Mouse (Mus musculus) neural tube, embryonic 13.5 days (tissue): ENCODE data around the gene Tecpr1. TPM values are rescaled to one million over a fixed set of nuclear protein-coding genes. Genes with fewer than 3 reads are reported as not detected.
A peak's percentile ranks its signal among the peaks of the same experiment; 100 is the strongest.

Source experiments
- ATAC-seq: fragments of 200-750 bp; cut with Nextera tagmentation; 2 replicates; pipeline ENCODE4 v1.8.0; 2017; ENCODE audit warnings: low read depth, mild to moderate bottlenecking, moderate TSS enrichment, moderate library complexity
- H3K27ac ChIP-seq: fragments of 300-500 bp; sonication (generic); replicated peaks from 2 replicates; pipeline ENCODE4 v1.5.1; 2015; ENCODE audit warnings: moderate library complexity, mild to moderate bottlenecking, inconsistent platforms
- H3K27me3 ChIP-seq: fragments of 300-500 bp; sonication (generic); 2 replicates; pipeline ENCODE4 v1.6.1; 2015; ENCODE audit warnings: mild to moderate bottlenecking, inconsistent platforms
- H3K36me3 ChIP-seq: fragments of 300-500 bp; sonication (generic); 2 replicates; pipeline ENCODE4 v1.6.1; 2015; ENCODE audit warnings: mild to moderate bottlenecking, inconsistent platforms
- H3K4me1 ChIP-seq: fragments of 300-500 bp; sonication (generic); replicated peaks from 2 replicates; pipeline ENCODE4 v1.6.1; 2015; ENCODE audit warnings: inconsistent platforms
- H3K4me2 ChIP-seq: fragments of 300-500 bp; sonication (generic); 2 replicates; pipeline ENCODE4 v1.6.1; 2015; ENCODE audit warnings: inconsistent platforms, mild to moderate bottlenecking, moderate library complexity
- H3K4me3 ChIP-seq: fragments of 300-500 bp; sonication (generic); 2 replicates; pipeline ENCODE4 v1.5.1; 2015; ENCODE audit warnings: mild to moderate bottlenecking, inconsistent platforms
- H3K9ac ChIP-seq: fragments of 300-500 bp; sonication (generic); 2 replicates; pipeline ENCODE4 v1.6.1; 2015; ENCODE audit warnings: moderate library complexity, mild to moderate bottlenecking, inconsistent platforms
- H3K9me3 ChIP-seq: fragments of 300-500 bp; sonication (generic); 2 replicates; pipeline ENCODE4 v1.6.1; 2016; ENCODE audit warnings: inconsistent platforms
- WGBS: fragments of 180-500 bp; shearing (Covaris S2); methylation state at CpG from one replicate; pipeline ENCODE4 v1.1.7; 2015; 5-methylcytosine and 5-hydroxymethylcytosine counted together
- polyA plus RNA-seq: library from polyadenylated mRNA; unstranded; fragments of >200 nt; fragmentation: Nextera tagmentation; extraction: Ambion mirVana; gene quantifications from 2 replicates; pipeline ENCODE4 v1.2.1, GENCODE M21; 2015

Tecpr1 gene
- polyA plus RNA-seq, 1 experiment from 2014 or later = 41.5 TPM

DNA sequence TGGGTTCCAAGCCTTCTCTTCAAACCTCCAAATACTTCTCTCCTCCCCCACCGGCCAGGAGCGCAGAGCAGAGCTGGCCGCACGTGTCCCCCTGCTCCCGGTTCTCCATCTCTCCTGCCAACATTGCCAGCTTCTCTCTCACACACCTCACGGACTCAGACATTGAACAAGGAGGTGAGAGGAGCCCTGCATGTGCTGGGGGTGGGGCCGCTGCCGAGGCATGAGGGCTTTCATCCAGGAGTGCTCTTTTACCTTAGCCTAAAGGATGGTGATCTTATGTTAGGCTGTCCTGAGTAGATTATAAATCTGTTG is 40.2 kb downstream of the Tecpr1 start:
- Histone ChIP-seq H3K9me3 (no peaks in the 10 kb centered on the region), H3K4me3 (no peak overlapping the region), H3K4me2 (no peak overlapping the region), H3K27me3 (no peaks in the 10 kb centered on the region), H3K27ac (no peak overlapping the region), H3K9ac (no peak overlapping the region), H3K36me3 (peaks cover 40% of the 10 kb centered on the region), H3K4me1 (peaks cover 9% of the 10 kb centered on the region; the same call in 1 of the 2 replicates)
- WGBS = 93% methylated on average over 8 of the region's 8 CpGs
- ATAC-seq = no peak

DNA sequence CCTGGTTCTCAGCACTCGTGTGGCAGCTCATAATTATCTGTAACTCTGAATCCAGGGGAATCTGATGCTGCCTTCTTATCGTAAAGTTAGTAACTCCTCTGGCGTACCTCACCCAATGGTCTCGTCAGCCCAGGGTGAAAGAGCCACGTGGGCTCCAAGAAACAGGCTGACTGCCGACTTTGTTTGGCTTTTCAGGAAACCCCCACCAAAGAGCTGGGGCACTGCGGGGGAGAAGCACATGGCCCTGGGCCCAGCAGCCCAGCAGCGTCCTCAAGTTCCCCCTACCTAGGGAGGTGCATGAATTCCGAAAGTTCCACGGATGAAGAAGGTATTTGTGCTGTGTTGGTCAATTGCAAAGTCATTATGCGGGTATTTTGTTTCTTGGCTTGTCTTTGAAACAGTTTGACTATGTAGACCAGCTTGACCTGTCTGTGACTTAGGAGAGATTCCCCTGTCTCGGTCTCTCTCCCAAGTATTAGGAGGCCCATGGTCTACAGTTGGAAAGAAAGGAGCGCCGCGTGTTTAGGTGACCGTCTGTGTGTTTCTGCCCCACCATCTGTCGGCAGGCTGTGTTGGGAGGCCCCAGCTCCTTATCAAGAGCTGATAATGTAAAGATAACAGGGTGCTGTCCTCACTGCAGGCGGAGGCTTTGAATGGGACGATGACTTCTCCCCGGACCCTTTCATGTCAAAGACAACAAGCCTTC is 40.7 kb downstream of the Tecpr1 start:
- H3K36me3 ChIP-seq = peaks cover 44% of the 10 kb centered on the region
- no peaks in the 10 kb centered on the region for H3K9me3 ChIP-seq
- peaks cover 9% of the 10 kb centered on the region; the same call in 1 of the 2 replicates for H3K4me1 ChIP-seq
- no peak overlapping the region for H3K4me2 ChIP-seq
- no peak overlapping the region for H3K27ac ChIP-seq
- 86% methylated on average over 20 of the region's 20 CpGs for WGBS
- H3K9ac ChIP-seq = no peak overlapping the region
- H3K27me3 ChIP-seq = no peaks in the 10 kb centered on the region
- H3K4me3 ChIP-seq = no peak overlapping the region
- no peak for ATAC-seq

DNA sequence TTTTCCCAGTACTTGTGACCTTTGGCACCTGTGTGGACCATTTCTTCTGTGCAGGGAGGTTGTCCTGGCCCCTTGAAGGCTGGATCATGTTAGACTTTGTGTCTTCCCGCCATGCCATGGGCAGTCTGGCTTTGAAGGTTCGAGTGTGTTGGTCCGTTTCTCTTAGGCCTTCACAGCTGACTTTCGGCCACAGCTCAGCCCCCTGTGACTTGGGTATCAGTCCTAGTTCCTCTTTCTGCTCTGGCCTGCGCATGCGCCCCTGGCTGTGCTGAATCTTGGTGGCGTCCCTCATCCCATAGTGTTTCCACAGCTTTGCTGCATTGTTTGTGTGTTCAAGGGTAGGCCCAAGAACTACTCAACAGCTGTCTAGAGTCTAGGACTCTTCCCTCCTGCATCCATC is 42.2 kb downstream of the Tecpr1 start:
- peaks cover 9% of the 10 kb centered on the region; the same call in 1 of the 2 replicates for H3K4me1 ChIP-seq
- no peak overlapping the region for H3K4me3 ChIP-seq
- peaks cover 51% of the 10 kb centered on the region for H3K36me3 ChIP-seq
- no peak overlapping the region for H3K4me2 ChIP-seq
- no peaks in the 10 kb centered on the region for H3K27me3 ChIP-seq
- WGBS = 93% methylated on average over 7 of the region's 7 CpGs
- H3K9ac ChIP-seq = no peak overlapping the region
- H3K9me3 ChIP-seq = no peaks in the 10 kb centered on the region
- ATAC-seq = no peak
- no peak overlapping the region for H3K27ac ChIP-seq

DNA sequence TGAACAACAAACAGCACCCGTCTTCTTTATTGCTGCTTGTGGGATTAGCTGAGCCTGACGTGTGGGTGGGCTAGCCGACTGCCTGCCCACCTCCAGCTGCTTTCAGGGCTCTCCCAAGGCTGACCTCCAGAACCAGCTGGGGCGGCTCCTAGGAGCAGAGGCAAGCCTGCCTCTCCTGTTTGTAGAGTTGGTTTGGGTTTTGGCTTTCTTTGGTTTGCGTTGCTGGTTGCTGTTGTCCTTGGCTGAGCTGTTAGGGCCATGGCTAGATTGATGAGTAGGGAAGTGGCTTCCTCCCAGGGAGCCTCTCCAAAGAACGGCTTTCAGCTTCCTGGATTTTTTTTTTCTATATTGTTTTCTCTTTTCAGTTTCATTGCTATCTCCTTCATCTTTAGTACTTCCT is 45.2 kb downstream of the Tecpr1 start:
- H3K4me2 ChIP-seq = no peak overlapping the region
- whole genome bisulfite sequencing = 55% methylated on average over 6 of the region's 6 CpGs
- no peak overlapping the region for H3K4me3 ChIP-seq
- no peaks in the 10 kb centered on the region for H3K4me1 ChIP-seq
- peaks cover 58% of the 10 kb centered on the region for H3K36me3 ChIP-seq
- H3K9ac ChIP-seq = no peak overlapping the region
- H3K27me3 ChIP-seq = no peaks in the 10 kb centered on the region
- H3K9me3 ChIP-seq = no peaks in the 10 kb centered on the region
- H3K27ac ChIP-seq = no peak overlapping the region
- no peak for ATAC-seq

DNA sequence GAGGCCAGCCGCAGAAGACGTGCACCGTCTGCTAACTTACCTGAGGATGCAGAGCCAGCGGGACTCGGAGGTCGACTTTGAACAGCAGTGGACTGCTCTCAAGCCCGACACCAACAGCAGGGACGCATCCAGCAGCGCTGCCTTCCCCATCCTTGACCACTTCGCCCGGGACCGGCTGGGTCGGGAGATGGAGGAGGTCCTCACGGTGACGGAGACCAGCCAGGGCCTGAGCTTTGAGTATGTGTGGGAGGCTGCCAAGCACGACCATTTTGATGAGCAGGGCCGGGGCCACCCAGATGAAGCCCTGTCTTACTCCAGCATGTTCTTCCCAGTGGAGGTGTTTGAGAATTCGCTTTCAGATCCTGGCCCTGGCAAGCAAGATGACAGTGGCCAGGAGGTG is 49.8 kb downstream of the Tecpr1 start:
- H3K9me3 ChIP-seq = no peaks in the 10 kb centered on the region
- peaks cover 79% of the 10 kb centered on the region for H3K36me3 ChIP-seq
- H3K27ac ChIP-seq = no peak overlapping the region
- ATAC-seq = no peak
- H3K4me1 ChIP-seq = no peaks in the 10 kb centered on the region
- H3K9ac ChIP-seq = no peak overlapping the region
- no peak overlapping the region for H3K4me3 ChIP-seq
- no peaks in the 10 kb centered on the region for H3K27me3 ChIP-seq
- H3K4me2 ChIP-seq = no peak overlapping the region
- WGBS = 94% methylated on average over 18 of the region's 18 CpGs

DNA sequence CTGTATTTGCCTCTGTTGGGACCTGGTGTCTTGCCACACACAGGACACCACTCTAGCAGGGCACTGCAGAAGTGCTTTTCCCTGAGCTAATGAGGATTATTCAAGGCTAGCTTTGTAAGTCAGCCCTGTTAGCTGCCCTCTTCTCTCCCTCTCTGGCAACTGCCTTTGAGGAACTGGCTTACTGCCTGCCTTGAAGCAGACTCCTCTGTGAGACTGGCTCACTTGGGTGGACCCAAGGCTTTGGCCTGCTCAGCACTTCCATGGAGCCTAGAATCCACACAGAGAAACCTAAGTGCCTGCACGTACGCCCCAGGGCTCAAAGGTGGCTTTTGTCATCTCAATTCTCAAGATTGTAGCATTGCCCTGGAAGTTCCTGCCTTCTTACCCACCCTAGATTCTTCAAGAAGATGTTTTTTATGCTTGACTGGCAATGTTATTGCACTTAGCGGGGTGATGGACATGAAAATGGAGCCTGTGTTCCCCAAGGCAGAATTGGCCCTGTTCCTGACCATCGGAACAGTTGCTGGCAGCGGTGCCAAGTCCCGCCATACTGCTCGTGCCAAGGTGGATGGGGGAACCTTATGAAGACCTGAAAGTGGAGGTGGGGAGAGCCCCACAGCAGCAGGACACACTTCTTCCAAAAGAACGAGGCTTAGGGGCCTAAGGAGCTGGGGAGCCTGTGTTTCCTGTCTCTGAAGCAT is 54.0 kb downstream of the Tecpr1 start:
- Histone ChIP-seq H3K9ac (no peak overlapping the region), H3K4me3 (no peak overlapping the region), H3K36me3 (peaks cover 73% of the 10 kb centered on the region), H3K4me1 (no peaks in the 10 kb centered on the region), H3K27me3 (no peaks in the 10 kb centered on the region), H3K4me2 (no peak overlapping the region), H3K9me3 (no peaks in the 10 kb centered on the region), H3K27ac (no peak overlapping the region)
- 90% methylated on average over 8 of the region's 8 CpGs for WGBS
- no peak for ATAC-seq

DNA sequence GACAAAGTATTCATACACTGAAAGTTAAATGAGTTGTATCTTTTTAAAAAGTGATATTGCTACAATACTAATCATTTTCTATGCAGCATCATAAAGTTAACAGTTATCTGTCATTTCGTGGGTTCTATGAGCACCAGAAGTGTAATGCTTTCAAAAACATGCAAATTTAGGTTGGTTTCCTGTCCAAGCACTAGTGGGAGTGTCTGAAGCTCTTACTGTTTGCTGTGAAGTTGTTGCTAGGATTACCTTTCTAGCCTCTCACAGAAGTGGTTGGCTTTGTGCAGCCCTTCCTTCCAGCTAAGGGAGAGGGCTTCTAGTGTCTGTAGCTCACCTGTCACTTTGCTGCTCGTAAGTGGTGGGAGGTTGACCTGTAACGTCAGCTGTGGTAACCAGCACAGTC is 57.7 kb downstream of the Tecpr1 start:
- no peak overlapping the region for H3K4me3 ChIP-seq
- H3K36me3 ChIP-seq = peaks cover 57% of the 10 kb centered on the region
- no peak overlapping the region for H3K4me2 ChIP-seq
- ATAC-seq = no peak
- no peaks in the 10 kb centered on the region for H3K27me3 ChIP-seq
- no peak overlapping the region for H3K27ac ChIP-seq
- H3K9ac ChIP-seq = no peak overlapping the region
- 93% methylated on average over 3 of the region's 3 CpGs for WGBS
- no peaks in the 10 kb centered on the region for H3K4me1 ChIP-seq
- H3K9me3 ChIP-seq = no peaks in the 10 kb centered on the region

DNA sequence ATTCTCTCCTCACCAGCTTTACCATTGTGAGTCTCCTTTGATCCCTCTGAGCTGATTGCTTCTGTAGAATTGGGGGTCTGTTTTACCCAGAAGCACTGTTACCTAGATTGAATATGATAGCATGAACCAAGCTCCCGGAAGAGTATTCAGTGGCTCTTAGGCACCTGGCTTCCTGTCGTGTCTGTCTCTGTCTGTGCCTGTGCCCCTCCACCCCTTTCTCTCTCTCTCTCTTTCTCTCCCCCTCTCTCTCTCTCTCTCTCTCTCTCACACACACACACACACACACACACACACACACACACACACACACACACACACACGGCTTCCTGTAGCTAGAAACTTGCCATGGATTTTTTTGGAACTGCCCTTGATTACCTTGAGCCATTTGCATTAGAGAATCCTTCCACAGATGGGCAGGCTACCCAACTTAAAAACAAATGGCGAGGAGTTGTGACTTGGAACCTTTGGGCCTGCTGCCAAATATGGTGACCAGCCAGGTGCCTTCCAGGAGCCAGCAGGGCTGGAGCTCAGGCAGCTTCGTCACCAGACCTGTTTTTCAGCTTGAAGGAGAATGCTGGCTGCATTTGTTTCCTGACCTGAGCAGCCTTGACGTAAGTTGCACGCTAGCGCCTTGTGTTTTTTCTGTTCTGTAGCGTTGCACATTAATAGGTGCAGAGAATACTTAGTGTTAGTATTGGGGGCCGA is 60.5 kb downstream of the Tecpr1 start:
- 81% methylated on average over 10 of the region's 10 CpGs for WGBS
- H3K9ac ChIP-seq = no peak overlapping the region
- H3K36me3 ChIP-seq = peaks cover 61% of the 10 kb centered on the region
- no peaks in the 10 kb centered on the region for H3K9me3 ChIP-seq
- peaks cover 14% of the 10 kb centered on the region for H3K4me1 ChIP-seq
- H3K27ac ChIP-seq = no peak overlapping the region
- H3K4me2 ChIP-seq = no peak overlapping the region
- no peak for ATAC-seq
- no peaks in the 10 kb centered on the region for H3K27me3 ChIP-seq
- no peak overlapping the region for H3K4me3 ChIP-seq

DNA sequence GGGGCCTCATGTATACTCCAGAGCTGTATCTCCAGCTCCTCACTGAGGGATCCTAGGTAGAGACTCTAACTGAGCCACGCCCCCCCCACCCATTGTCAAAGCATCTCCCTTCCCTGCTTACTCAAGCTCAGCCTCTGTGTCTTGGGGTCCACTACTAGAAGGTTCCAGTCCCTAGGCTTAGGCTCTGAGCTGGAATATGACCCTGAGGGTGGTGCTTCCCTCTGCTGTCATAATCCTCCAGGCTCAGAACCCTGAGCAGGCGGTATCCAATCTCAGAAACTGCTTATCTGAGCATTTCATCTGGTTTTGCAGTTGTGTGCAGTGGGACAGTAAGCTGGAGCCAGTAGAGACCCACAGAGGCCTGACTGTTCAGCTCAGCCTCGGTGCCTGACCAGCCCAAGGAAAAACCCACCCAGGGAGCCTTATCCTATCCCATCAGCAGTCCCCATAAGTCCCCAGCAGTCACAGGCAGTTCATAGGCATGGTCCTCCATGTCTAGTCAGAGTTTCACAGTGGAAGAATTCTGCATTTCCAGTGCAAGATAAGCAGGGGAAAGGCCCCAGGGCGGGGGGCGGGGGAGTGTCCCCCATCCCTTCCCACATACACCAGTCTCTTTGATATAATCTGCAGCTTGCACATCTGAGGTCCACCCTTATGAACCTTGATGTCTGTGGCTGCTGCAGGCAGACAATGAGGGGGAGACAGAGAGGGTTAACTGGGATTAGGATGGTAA is 61.2 kb downstream of the Tecpr1 start:
- no peaks in the 10 kb centered on the region for H3K27me3 ChIP-seq
- 89% methylated on average over 5 of the region's 5 CpGs for WGBS
- peaks cover 14% of the 10 kb centered on the region for H3K4me1 ChIP-seq
- no peak overlapping the region for H3K4me3 ChIP-seq
- H3K36me3 ChIP-seq = peaks cover 67% of the 10 kb centered on the region
- ATAC-seq = no peak
- no peak overlapping the region for H3K27ac ChIP-seq
- H3K9me3 ChIP-seq = no peaks in the 10 kb centered on the region
- H3K9ac ChIP-seq = no peak overlapping the region
- no peak overlapping the region for H3K4me2 ChIP-seq

DNA sequence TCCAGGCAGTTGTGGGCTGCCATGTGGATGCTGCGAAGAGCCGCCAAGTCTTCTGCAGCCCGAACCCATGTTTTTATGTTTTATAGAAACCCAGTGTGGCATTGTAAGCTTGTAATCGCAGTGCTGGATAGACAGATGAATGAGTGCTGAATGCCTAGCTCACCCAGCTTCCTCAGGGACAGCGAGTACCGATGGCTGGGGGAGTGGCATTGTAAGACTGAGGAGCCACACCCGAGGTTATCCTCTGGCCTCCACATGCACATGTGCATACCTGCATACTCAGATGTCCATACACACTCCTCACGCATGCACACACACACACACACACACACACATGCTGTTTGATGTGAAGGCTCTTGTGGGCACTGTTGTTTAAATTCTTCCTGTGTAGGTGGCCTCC is 64.3 kb downstream of the Tecpr1 start:
- no peak overlapping the region for H3K9ac ChIP-seq
- peaks cover 14% of the 10 kb centered on the region for H3K4me1 ChIP-seq
- no peak overlapping the region for H3K4me2 ChIP-seq
- H3K27me3 ChIP-seq = no peaks in the 10 kb centered on the region
- H3K36me3 ChIP-seq = peaks cover 48% of the 10 kb centered on the region
- H3K4me3 ChIP-seq = no peak overlapping the region
- no peaks in the 10 kb centered on the region for H3K9me3 ChIP-seq
- 87% methylated on average over 8 of the region's 8 CpGs for WGBS
- H3K27ac ChIP-seq = peak overlapping the region; percentile 77
- ATAC-seq = no peak

DNA sequence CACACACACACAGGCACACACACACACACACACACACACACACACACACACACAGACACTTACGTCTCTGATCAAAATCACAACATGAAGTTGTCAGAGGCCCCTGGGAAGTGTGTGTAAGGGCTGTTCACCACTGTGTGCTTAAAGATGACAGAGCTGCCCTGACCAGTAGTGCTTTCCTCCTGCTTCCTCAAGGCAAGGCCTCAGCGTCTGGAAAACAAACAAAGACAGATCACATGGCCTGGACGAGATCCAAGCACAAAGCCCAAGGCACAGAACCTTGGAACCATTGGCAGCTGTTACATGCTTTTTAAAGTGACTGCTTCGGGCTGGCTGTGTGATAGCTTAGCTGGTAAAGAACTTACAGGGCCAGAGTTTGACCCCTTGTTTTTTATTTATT is 64.8 kb downstream of the Tecpr1 start:
- no peaks in the 10 kb centered on the region for H3K9me3 ChIP-seq
- peak overlapping the region; percentile 77 for H3K27ac ChIP-seq
- WGBS = 20% methylated on average over 4 of the region's 4 CpGs
- H3K36me3 ChIP-seq = peaks cover 43% of the 10 kb centered on the region
- no peak overlapping the region for H3K4me3 ChIP-seq
- H3K9ac ChIP-seq = no peak overlapping the region
- H3K4me1 ChIP-seq = peaks cover 14% of the 10 kb centered on the region
- no peaks in the 10 kb centered on the region for H3K27me3 ChIP-seq
- ATAC-seq = peak; percentile 74
- no peak overlapping the region for H3K4me2 ChIP-seq

DNA sequence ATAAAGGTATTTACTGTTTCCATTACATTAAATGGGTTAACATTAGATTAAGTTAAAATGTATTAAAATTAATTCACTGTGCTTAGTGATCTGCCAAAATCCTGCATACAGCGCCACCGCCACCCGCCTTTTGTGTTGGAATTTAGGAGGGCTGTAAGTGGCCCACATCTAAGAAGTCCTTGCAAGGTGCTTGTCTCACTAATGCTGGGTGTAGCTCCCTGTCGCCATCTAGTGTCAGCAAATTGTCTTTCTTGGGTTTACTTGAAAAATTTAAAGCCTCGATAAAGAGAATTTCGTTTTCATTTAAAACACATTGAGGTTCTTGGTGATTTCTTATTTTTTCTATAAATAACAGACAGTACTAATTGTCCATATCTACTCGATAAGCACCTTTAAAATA is 68.9 kb downstream of the Tecpr1 start:
- H3K4me1 ChIP-seq = peaks cover 13% of the 10 kb centered on the region
- no peaks in the 10 kb centered on the region for H3K27me3 ChIP-seq
- ATAC-seq = peak; percentile 55; the same call in 1 of the 2 replicates
- no peak overlapping the region for H3K27ac ChIP-seq
- H3K9me3 ChIP-seq = no peaks in the 10 kb centered on the region
- no peak overlapping the region for H3K9ac ChIP-seq
- no peak overlapping the region for H3K4me2 ChIP-seq
- 38% methylated on average over 7 of the region's 7 CpGs for WGBS
- H3K36me3 ChIP-seq = peaks cover 53% of the 10 kb centered on the region
- H3K4me3 ChIP-seq = no peak overlapping the region
